Mouse (Mus musculus): ENCODE data around the gene Olfr57. TPM values are rescaled to one million over a fixed set of nuclear protein-coding genes. Genes with fewer than 3 reads are reported as not detected.

Gene Olfr57
- not detected in 2 replicates for polyA plus RNA-seq (2012; rRNA removed)

DNA sequence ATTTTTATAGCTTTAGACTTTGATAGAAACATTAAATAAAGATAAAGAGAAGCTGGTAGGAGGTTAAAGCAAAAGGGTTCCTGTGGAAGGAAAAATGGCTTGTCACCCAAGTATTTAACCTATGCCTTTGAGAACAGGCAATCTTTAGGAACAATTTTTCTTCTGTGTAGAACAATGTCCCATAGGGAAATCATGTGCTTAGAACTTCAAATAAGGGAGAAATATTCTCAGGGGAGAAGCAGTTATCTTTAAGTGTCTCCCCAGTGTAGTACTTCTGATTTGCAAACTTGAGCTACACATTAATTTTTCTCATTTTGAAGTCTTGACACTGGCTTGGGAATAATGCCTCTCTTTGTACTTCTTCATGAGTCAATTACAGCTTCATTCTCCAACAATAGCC, at the start of gene Olfr57:
Olfr57 (plus strand) TSS at position 301 of the 400 bp plus-strand sequence.

GRCm38 (mm10) chr10:78980750-78981149, 47.8 kb upstream of the Olfr57 start, which contains the start of gene Olfr1352:
Olfr1352 (plus strand) TSS chr10:78981050.

DNA sequence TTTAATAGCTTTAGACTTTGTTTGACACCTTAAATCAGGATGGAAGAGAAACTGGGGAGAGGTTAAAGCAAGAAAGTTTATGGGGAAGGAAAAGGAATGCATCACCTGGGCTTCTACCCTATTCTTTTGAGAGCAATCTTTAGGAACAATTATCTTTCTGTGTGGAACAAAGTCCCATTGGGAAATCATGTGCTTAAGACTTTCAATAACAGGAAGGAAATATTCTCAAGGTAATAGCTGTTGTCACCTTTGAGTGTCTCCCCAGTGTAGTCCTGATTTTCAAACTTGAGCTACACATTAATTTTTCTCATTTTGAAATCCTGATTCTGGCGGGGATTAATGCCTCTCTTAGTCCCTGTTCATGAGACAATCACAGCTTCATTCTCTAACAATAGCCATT, 16.4 kb upstream of the Olfr57 start, which contains the start of gene Olfr1351:
Olfr1351 (plus strand) TSS at position 301 of the 400 bp plus-strand sequence.

Other genes starting within 250 kb of the Olfr57 start
- gene Slc1a6, start 248.2 kb upstream of the Olfr57 start, polyA plus RNA-seq (2012; rRNA removed), result 0.22 and 0.27 TPM in 2 replicates
- not detected in 2 replicates for gene Olfr1356, start 176.6 kb upstream of the Olfr57 start, polyA plus RNA-seq (2012; rRNA removed)
- not detected in 2 replicates for gene Olfr1355, start 153.2 kb upstream of the Olfr57 start, polyA plus RNA-seq (2012; rRNA removed)
- gene Olfr1354, start 115.6 kb upstream of the Olfr57 start, polyA plus RNA-seq (2012; rRNA removed), result not detected in 2 replicates
- not detected in 2 replicates for gene Olfr8, start 78.1 kb upstream of the Olfr57 start, polyA plus RNA-seq (2012; rRNA removed)
- gene Olfr1353, start 65.4 kb upstream of the Olfr57 start, polyA plus RNA-seq (2012; rRNA removed), result not detected in 2 replicates
- gene Olfr1352, start 47.7 kb upstream of the Olfr57 start, polyA plus RNA-seq (2012; rRNA removed), result not detected in 2 replicates
- gene Olfr1351, start 16.3 kb upstream of the Olfr57 start, polyA plus RNA-seq (2012; rRNA removed), result not detected in 2 replicates
- gene 2610008E11Rik, start 68.9 kb downstream of the Olfr57 start, polyA plus RNA-seq (2012; rRNA removed), result 1.9 and 2.0 TPM in 2 replicates
- gene Vmn2r80, start 120.0 kb downstream of the Olfr57 start, polyA plus RNA-seq (2012; rRNA removed), result not detected in 2 replicates
- gene Vmn2r81, start 219.0 kb downstream of the Olfr57 start, polyA plus RNA-seq (2012; rRNA removed), result not detected in 2 replicates

Data from liver, embryonic 18 days (tissue).